Mouse (Mus musculus) cerebellum, adult 2 months (tissue): ENCODE measurements at regions not wholly inside any gene's neighbourhood (a gene's known extent, or its start where the extent isn't known, plus 50 kb on each side); places are given as distances from the start of the nearest gene placed in this dataset.

Experiments used
- CTCF ChIP-seq: fragments of 200-500 bp; IDR thresholded peaks from 2 replicates; pipeline ENCODE4 v1.5.1; 2011; ENCODE audit warnings: low read depth, mild to moderate bottlenecking, control low read depth, low read length, moderate library complexity, borderline replicate concordance; ENCODE audit not compliant: insufficient read depth
- POLR2A ChIP-seq: fragments of 200-500 bp; IDR thresholded peaks from 2 replicates; pipeline ENCODE4 v1.6.1; 2011; ENCODE audit warnings: low read length, control low read depth, borderline replicate concordance; ENCODE audit not compliant: insufficient read depth

DNA sequence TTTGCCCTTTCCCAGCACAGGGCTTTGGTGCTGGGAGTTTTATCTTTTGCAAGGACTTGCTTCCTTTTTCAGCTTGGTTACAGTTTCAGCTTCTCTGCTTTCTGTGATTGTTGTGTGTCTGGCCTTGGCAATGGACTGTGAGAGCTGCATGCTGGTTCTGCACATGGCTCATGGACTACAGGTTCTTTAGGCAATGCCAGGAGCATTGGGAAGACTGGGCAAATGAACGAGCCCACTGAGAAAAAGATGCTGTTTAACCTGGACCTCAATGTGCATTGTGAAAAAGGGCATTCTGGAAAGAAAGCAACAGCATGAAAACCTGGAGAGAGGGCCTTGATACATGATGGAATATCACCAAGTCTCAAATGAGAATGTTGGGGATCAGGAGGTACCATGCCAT is 167.4 kb upstream of the Fam92a start:
- TF ChIP-seq CTCF = no peak
- TF ChIP-seq POLR2A = no peak
